In genomic region chr6:53574097-53574496, GRCm38 (mm10) we compare ENCODE assay signal across 7 mouse cellular contexts.
DNase-seq lines count a peak whose midpoint lies in the region; ATAC-seq and TF ChIP-seq lines count a peak whose summit lies in the region.

No protein-coding gene starts in this region.

- H3K4me3 ChIP-seq in layer of hippocampus, adult 2 months, result peak overlapping the region; percentile 56
- peak overlapping the region; percentile 33 for H3K4me3 ChIP-seq in embryonic facial prominence, embryonic 14.5 days (ENCODE audit: low read depth, low read length)
- peak overlapping the region; percentile 35 for H3K4me3 ChIP-seq in hindbrain, embryonic 15.5 days
- H3K4me3 ChIP-seq in neural tube, embryonic 13.5 days, result peak overlapping the region; percentile 34

- H3K36me3 ChIP-seq in embryonic facial prominence, embryonic 14.5 days (ENCODE audit: control insufficient read depth, insufficient read depth, low read length), result no peaks in the 10 kb centered on the region
- H3K36me3 ChIP-seq in hindbrain, embryonic 15.5 days, result no peaks in the 10 kb centered on the region
- no peaks in the 10 kb centered on the region for H3K36me3 ChIP-seq in neural tube, embryonic 13.5 days

- 15% methylated on average over 12 of the region's 12 CpGs for WGBS in embryonic facial prominence, embryonic 14.5 days
- WGBS in hindbrain, embryonic 15.5 days, result 30% methylated on average over 12 of the region's 12 CpGs
- whole genome bisulfite sequencing in neural tube, embryonic 13.5 days, result 37% methylated on average over 12 of the region's 12 CpGs

- no peaks in the 10 kb centered on the region for H3K9me3 ChIP-seq in embryonic facial prominence, embryonic 14.5 days (ENCODE audit: control insufficient read depth, low read length)
- no peaks in the 10 kb centered on the region for H3K9me3 ChIP-seq in hindbrain, embryonic 15.5 days
- H3K9me3 ChIP-seq in neural tube, embryonic 13.5 days, result no peaks in the 10 kb centered on the region

- peak overlapping the region; percentile 76 for H3K27ac ChIP-seq in layer of hippocampus, adult 2 months
- H3K27ac ChIP-seq in embryonic facial prominence, embryonic 14.5 days (replicated peaks; ENCODE audit: low read depth, low read length), result peak overlapping the region; percentile 82
- H3K27ac ChIP-seq in hindbrain, embryonic 15.5 days (replicated peaks), result peak overlapping the region; percentile 78; the same call in 1 of the 2 replicates
- H3K27ac ChIP-seq in neural tube, embryonic 13.5 days (replicated peaks), result peak overlapping the region; percentile 82

- ATAC-seq in embryonic facial prominence, embryonic 14.5 days (ENCODE audit: low read depth), result no peak
- ATAC-seq in hindbrain, embryonic 15.5 days (ENCODE audit: low FRiP score, low read depth), result no peak
- 0 out of 2 replicates have a peak, but pooled peaks have one; percentile 40 for ATAC-seq in neural tube, embryonic 13.5 days (ENCODE audit: low read depth)

- no peaks in the 10 kb centered on the region for H3K27me3 ChIP-seq in embryonic facial prominence, embryonic 14.5 days (replicated peaks; ENCODE audit: control insufficient read depth, insufficient read depth, low read length)
- H3K27me3 ChIP-seq in hindbrain, embryonic 15.5 days, result no peaks in the 10 kb centered on the region
- H3K27me3 ChIP-seq in neural tube, embryonic 13.5 days, result peaks cover 7% of the 10 kb centered on the region; the same call in 1 of the 2 replicates

- TF ChIP-seq CTCF in layer of hippocampus, adult 2 months (conservative IDR thresholded peaks at IDR 0.05), result no peak

- peak overlapping the region; percentile 50 for H3K9ac ChIP-seq in embryonic facial prominence, embryonic 14.5 days (ENCODE audit: low read depth, low read length)
- H3K9ac ChIP-seq in hindbrain, embryonic 15.5 days, result peak overlapping the region; percentile 41; the same call in 1 of the 2 replicates
- peak overlapping the region; percentile 61 for H3K9ac ChIP-seq in neural tube, embryonic 13.5 days

- peaks cover 29% of the 10 kb centered on the region for H3K4me1 ChIP-seq in embryonic facial prominence, embryonic 14.5 days (ENCODE audit: control insufficient read depth, insufficient read depth, low read length)
- H3K4me1 ChIP-seq in hindbrain, embryonic 15.5 days (replicated peaks), result peaks cover 30% of the 10 kb centered on the region
- peaks cover 64% of the 10 kb centered on the region for H3K4me1 ChIP-seq in neural tube, embryonic 13.5 days (replicated peaks)

- no peak for DNase-seq in layer of hippocampus, adult 2 months (ENCODE audit: low spot score in 2 of 2)
- DNase-seq in layer of hippocampus, adult 9-10 months (ENCODE audit: low spot score), result no peak
- DNase-seq in embryonic facial prominence, embryonic 14.5 days (ENCODE audit: low spot score), result no peak
- no peak for DNase-seq in spleen, adult 18-20 months
- DNase-seq in thymus, postnatal 36 days, result no peak

- peak overlapping the region; percentile 53 for H3K4me2 ChIP-seq in embryonic facial prominence, embryonic 14.5 days (ENCODE audit: low read depth, low read length)
- peak overlapping the region; percentile 51 for H3K4me2 ChIP-seq in hindbrain, embryonic 15.5 days
- peak overlapping the region; percentile 55 for H3K4me2 ChIP-seq in neural tube, embryonic 13.5 days
